Mouse (Mus musculus) bone marrow, adult 2 months (tissue): ENCODE results near the gene Clpx.

ENCODE experiments used
- CTCF ChIP-seq: fragments of 200-500 bp; IDR thresholded peaks from 2 replicates; pipeline ENCODE4 v1.5.1; 2011; ENCODE audit warnings: low read length, control low read depth; ENCODE audit not compliant: control insufficient read depth, insufficient read depth
- POLR2A ChIP-seq: fragments of 200-500 bp; IDR thresholded peaks from 2 replicates; pipeline ENCODE4 v1.6.1; 2011; ENCODE audit warnings: low read depth, mild to moderate bottlenecking, control low read depth, low read length, borderline replicate concordance; ENCODE audit not compliant: control insufficient read depth

DNA sequence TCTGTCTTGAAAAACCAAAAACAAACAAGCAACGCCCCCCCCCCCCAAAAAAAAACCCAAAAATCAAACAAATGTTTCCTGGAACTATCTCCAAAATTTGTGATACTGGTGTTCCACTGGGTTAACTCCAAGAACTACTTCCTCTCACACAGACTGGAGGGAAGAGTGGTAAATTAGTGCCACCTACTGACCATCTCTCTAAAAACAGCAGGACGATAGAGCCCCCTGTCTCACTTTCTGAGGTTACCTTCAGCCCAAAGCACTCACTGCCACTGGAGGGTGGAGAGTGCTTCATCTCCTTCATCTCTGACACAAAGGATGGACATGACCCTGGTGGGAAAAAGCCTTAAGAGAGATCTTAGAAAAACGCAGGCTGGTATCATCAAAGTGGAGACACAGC is 10.8 kb upstream of the Clpx start:
- TF ChIP-seq CTCF (peak; percentile 7; the same call in 1 of the 2 replicates), POLR2A (no peak)
